ENCODE assay signal across 20 mouse cellular contexts in genomic region chr10:71249086-71249880, GRCm38 (mm10). TPM values are rescaled to one million over a fixed set of nuclear protein-coding genes. Genes with fewer than 3 reads are reported as not detected.
DNase-seq lines count a peak whose midpoint lies in the region; ATAC-seq and TF ChIP-seq lines count a peak whose summit lies in the region.
"Had no signal": no experiment of that assay in that cellular context is flagged by ENCODE, and none has a peak within 500 bp of the region (broad histone marks: within the 10 kb centered on the region; RNA-seq: fewer than 3 reads in every experiment).

No protein-coding gene starts in this region.

- no peak for TF ChIP-seq CTCF in heart, postnatal 0 days (IDR thresholded peaks at IDR 0.05; ENCODE audit: low read depth)
- no peak for TF ChIP-seq CTCF in hindbrain, postnatal 0 days (IDR thresholded peaks at IDR 0.05; ENCODE audit: low read depth)

- 0 out of 2 replicates have a peak, but pooled peaks cover 1% of the 10 kb centered on the region for H3K36me3 ChIP-seq in heart, postnatal 0 days (replicated peaks; ENCODE audit: control insufficient read depth, insufficient read depth, low read length)
- no peaks in the 10 kb centered on the region for H3K36me3 ChIP-seq in midbrain, embryonic 11.5 days (ENCODE audit: control insufficient read depth, insufficient read depth, low read length)
- peaks cover 1% of the 10 kb centered on the region; the same call in 1 of the 2 replicates for H3K36me3 ChIP-seq in midbrain, embryonic 15.5 days (replicated peaks)
- peaks cover 2% of the 10 kb centered on the region; the same call in 1 of the 2 replicates for H3K36me3 ChIP-seq in hindbrain, postnatal 0 days (ENCODE audit: insufficient read depth, low read length)

- no peak overlapping the region for H3K4me2 ChIP-seq in heart, postnatal 0 days (ENCODE audit: low read depth, low read length)
- no peak overlapping the region for H3K4me2 ChIP-seq in midbrain, embryonic 11.5 days
- no peak overlapping the region for H3K4me2 ChIP-seq in midbrain, embryonic 15.5 days
- no peak overlapping the region for H3K4me2 ChIP-seq in hindbrain, postnatal 0 days (ENCODE audit: low read depth, low read length)
- H3K4me2 ChIP-seq: lung, embryonic 15.5 days; neural tube, embryonic 12.5 days had no signal

- no peaks in the 10 kb centered on the region for H3K4me1 ChIP-seq in heart, postnatal 0 days (ENCODE audit: control insufficient read depth, insufficient read depth)
- H3K4me1 ChIP-seq in midbrain, embryonic 11.5 days (ENCODE audit: control insufficient read depth, insufficient read depth, low read length), result no peaks in the 10 kb centered on the region
- no peaks in the 10 kb centered on the region for H3K4me1 ChIP-seq in midbrain, embryonic 15.5 days
- H3K4me1 ChIP-seq in hindbrain, postnatal 0 days (ENCODE audit: insufficient read depth, low read length), result no peaks in the 10 kb centered on the region
- H3K4me1 ChIP-seq: embryonic facial prominence, embryonic 10.5 days; lung, embryonic 15.5 days; neural tube, embryonic 12.5 days had no signal

- DNase-seq in cerebellum, adult 11-12 months, result peak; percentile 43
- DNase-seq in cerebellum, adult 11 months, result no peak
- DNase-seq in heart, postnatal 0 days (ENCODE audit: low spot score), result no peak
- no peak for DNase-seq in heart, postnatal 4 days
- DNase-seq in midbrain, embryonic 11.5 days (ENCODE audit: low spot score, missing footprints), result peak; percentile 72
- DNase-seq in cerebellum, postnatal 36 days, result peak; percentile 26 to 44
- no peak for DNase-seq in hindbrain, postnatal 0 days (ENCODE audit: low spot score)
- DNase-seq: adrenal gland, adult 8-10 months; gastrocnemius, postnatal 36 days; kidney, adult 11 months; lung, postnatal 4 days; thymus, postnatal 4 days had no signal

- no peak for ATAC-seq in heart, postnatal 0 days (ENCODE audit: insufficient read depth, low read depth)
- ATAC-seq in midbrain, embryonic 11.5 days (ENCODE audit: low FRiP score), result no peak
- ATAC-seq in midbrain, embryonic 15.5 days (replicated peaks), result no peak
- ATAC-seq in hindbrain, postnatal 0 days, result no peak
- ATAC-seq: CD4-positive, CD25-positive, alpha-beta regulatory T cell, adult 4 months; Patski had no signal

- H3K9me3 ChIP-seq in heart, postnatal 0 days (replicated peaks; ENCODE audit: control insufficient read depth, low read length), result no peaks in the 10 kb centered on the region
- no peaks in the 10 kb centered on the region for H3K9me3 ChIP-seq in midbrain, embryonic 11.5 days (ENCODE audit: control insufficient read depth, low read length)
- no peaks in the 10 kb centered on the region for H3K9me3 ChIP-seq in midbrain, embryonic 15.5 days
- H3K9me3 ChIP-seq in hindbrain, postnatal 0 days (ENCODE audit: low read length), result no peaks in the 10 kb centered on the region
- H3K9me3 ChIP-seq: embryonic facial prominence, embryonic 10.5 days; lung, embryonic 15.5 days; neural tube, embryonic 12.5 days had no signal

- WGBS in heart, postnatal 0 days, result 48% methylated on average over 10 of the region's 10 CpGs
- 84% methylated on average over 10 of the region's 10 CpGs for WGBS in midbrain, embryonic 11.5 days
- 84% methylated on average over 10 of the region's 10 CpGs for WGBS in midbrain, embryonic 15.5 days
- 78% methylated on average over 10 of the region's 10 CpGs for WGBS in hindbrain, postnatal 0 days

- no peak overlapping the region for H3K9ac ChIP-seq in heart, postnatal 0 days (replicated peaks; ENCODE audit: low read depth, low read length)
- H3K9ac ChIP-seq in midbrain, embryonic 11.5 days (ENCODE audit: low read length), result no peak overlapping the region
- H3K9ac ChIP-seq in midbrain, embryonic 15.5 days, result no peak overlapping the region
- H3K9ac ChIP-seq in hindbrain, postnatal 0 days (replicated peaks; ENCODE audit: low read length), result no peak overlapping the region
- H3K9ac ChIP-seq: liver, embryonic 14.5 days; lung, embryonic 15.5 days; neural tube, embryonic 12.5 days had no signal

- no peak for TF ChIP-seq EP300 in heart, postnatal 0 days (IDR thresholded peaks at IDR 0.05; ENCODE audit: low read depth)

- no peaks in the 10 kb centered on the region for H3K27me3 ChIP-seq in heart, postnatal 0 days (ENCODE audit: control insufficient read depth, insufficient read depth, low read length)
- no peaks in the 10 kb centered on the region for H3K27me3 ChIP-seq in midbrain, embryonic 11.5 days (ENCODE audit: control insufficient read depth, insufficient read depth, low read length)
- H3K27me3 ChIP-seq in midbrain, embryonic 15.5 days (replicated peaks), result no peaks in the 10 kb centered on the region
- no peaks in the 10 kb centered on the region for H3K27me3 ChIP-seq in hindbrain, postnatal 0 days (ENCODE audit: insufficient read depth, low read length)
- H3K27me3 ChIP-seq: lung, embryonic 15.5 days; neural tube, embryonic 12.5 days had no signal

- H3K4me3 ChIP-seq in heart, postnatal 0 days (ENCODE audit: low read depth, low read length), result no peak overlapping the region
- H3K4me3 ChIP-seq in midbrain, embryonic 11.5 days (ENCODE audit: low read depth, low read length), result no peak overlapping the region
- no peak overlapping the region for H3K4me3 ChIP-seq in midbrain, embryonic 15.5 days
- H3K4me3 ChIP-seq in hindbrain, postnatal 0 days (ENCODE audit: low read length), result no peak overlapping the region
- H3K4me3 ChIP-seq: embryonic facial prominence, embryonic 10.5 days; lung, embryonic 15.5 days; neural tube, embryonic 12.5 days had no signal

- 0 out of 2 replicates have a peak overlapping the region, but pooled peaks have one; percentile 7 for H3K27ac ChIP-seq in heart, postnatal 0 days (ENCODE audit: low read depth)
- no peak overlapping the region for H3K27ac ChIP-seq in midbrain, embryonic 11.5 days (ENCODE audit: low read depth, low read length)
- no peak overlapping the region for H3K27ac ChIP-seq in midbrain, embryonic 15.5 days
- no peak overlapping the region for H3K27ac ChIP-seq in hindbrain, postnatal 0 days
- H3K27ac ChIP-seq: embryonic facial prominence, embryonic 10.5 days; kidney, postnatal 0 days; liver, embryonic 14.5 days; lung, embryonic 15.5 days; neural tube, embryonic 12.5 days had no signal

RNA-seq across cellular contexts. Expression of gene Tfam, which starts 11.2 kb away (rescaled TPM):
- total RNA-seq in heart, postnatal 0 days (2014; rRNA removed; ENCODE audit: low replicate concordance), result 11.9 and 13.1 TPM in 2 replicates
- 41.9 and 49.7 TPM in 2 replicates for polyA plus RNA-seq in heart, postnatal 0 days (2015; fragmentation: Nextera tagmentation; extraction: Ambion mirVana)
- total RNA-seq in heart, postnatal 4 days (2021), result 10 to 100 TPM; 59.3 to 59.6 TPM
- 101 and 111 TPM in 2 replicates for polyA plus RNA-seq in midbrain, embryonic 11.5 days (2014; fragmentation: Nextera tagmentation; extraction: Ambion mirVana)
- 42.0 and 51.4 TPM in 2 replicates for polyA plus RNA-seq in midbrain, embryonic 15.5 days (2015; fragmentation: Nextera tagmentation; extraction: Ambion mirVana)
- total RNA-seq in hindbrain, postnatal 0 days (2014; rRNA removed), result 13.1 and 14.4 TPM in 2 replicates
- polyA plus RNA-seq in hindbrain, postnatal 0 days (2015; fragmentation: Nextera tagmentation; extraction: Ambion mirVana), result 39.0 and 39.1 TPM in 2 replicates

RNA-seq across cellular contexts. Expression of gene Ube2d1, which starts 35.8 kb away (rescaled TPM):
- 19.6 and 46.8 TPM in 2 replicates for total RNA-seq in heart, postnatal 0 days (2014; rRNA removed; ENCODE audit: low replicate concordance)
- 45.3 and 48.5 TPM in 2 replicates for polyA plus RNA-seq in heart, postnatal 0 days (2015; fragmentation: Nextera tagmentation; extraction: Ambion mirVana)
- total RNA-seq in heart, postnatal 4 days (2021), result 10 to 100 TPM; 42.6 to 43.5 TPM
- polyA plus RNA-seq in midbrain, embryonic 11.5 days (2014; fragmentation: Nextera tagmentation; extraction: Ambion mirVana), result 176 and 184 TPM in 2 replicates
- polyA plus RNA-seq in midbrain, embryonic 15.5 days (2015; fragmentation: Nextera tagmentation; extraction: Ambion mirVana), result 169 and 180 TPM in 2 replicates
- 58.8 and 72.3 TPM in 2 replicates for total RNA-seq in hindbrain, postnatal 0 days (2014; rRNA removed)
- 126 and 145 TPM in 2 replicates for polyA plus RNA-seq in hindbrain, postnatal 0 days (2015; fragmentation: Nextera tagmentation; extraction: Ambion mirVana)

Comparison
In these comparisons a context has a peak if more than half of its experiments do, and no peak if none do; other contexts are left out.
1. DNase-seq: peak in cerebellum, adult 11-12 months (single experiment), midbrain, embryonic 11.5 days (single experiment) and cerebellum, postnatal 36 days (2 of 2); none in cerebellum, adult 11 months (single experiment), heart, postnatal 0 days (single experiment), heart, postnatal 4 days (single experiment) and hindbrain, postnatal 0 days (single experiment).